Mouse (Mus musculus): ENCODE results near the gene Adcy3.

GRCm38 (mm10) chr12:4178839-4179238, 45.9 kb downstream of the Adcy3 start:
- TF ChIP-seq POLR2A (IDR thresholded peaks at IDR 0.05; ENCODE audit: insufficient read depth, low read depth, low read length) (no peak), EP300 (IDR thresholded peaks at IDR 0.05; ENCODE audit: insufficient read depth, low read depth, low read length) (no peak)

Measured in heart, adult 2 months (tissue).